Comparison of ENCODE assay signal across 9 mouse cellular contexts in genomic region chr14:48358487-48359159, GRCm38 (mm10).
A peak's percentile ranks its signal among the peaks of the same experiment; 100 is the strongest.
DNase-seq lines count a peak whose midpoint lies in the region; ATAC-seq and TF ChIP-seq lines count a peak whose summit lies in the region.
"Had no signal": no experiment of that assay in that cellular context is flagged by ENCODE, and none has a peak within 500 bp of the region (broad histone marks: within the 10 kb centered on the region; RNA-seq: fewer than 3 reads in every experiment).

No protein-coding gene starts in this region.

- H3K27me3 ChIP-seq in forebrain, embryonic 12.5 days, result peaks cover 4% of the 10 kb centered on the region; the same call in 1 of the 2 replicates
- no peaks in the 10 kb centered on the region for H3K27me3 ChIP-seq in forebrain, embryonic 11.5 days (ENCODE audit: control insufficient read depth, insufficient read depth, low read length)
- H3K27me3 ChIP-seq in forebrain, postnatal 0 days (ENCODE audit: insufficient read depth, low read length), result no peaks in the 10 kb centered on the region; the same call in 1 of the 2 replicates
- peaks cover 5% of the 10 kb centered on the region; the same call in 1 of the 2 replicates for H3K27me3 ChIP-seq in neural tube, embryonic 13.5 days
- H3K27me3 ChIP-seq: liver, embryonic 13.5 days had no signal

- H3K36me3 ChIP-seq in forebrain, embryonic 12.5 days (replicated peaks), result no peaks in the 10 kb centered on the region
- no peaks in the 10 kb centered on the region for H3K36me3 ChIP-seq in forebrain, embryonic 11.5 days (ENCODE audit: control insufficient read depth, insufficient read depth, low read length)
- no peaks in the 10 kb centered on the region for H3K36me3 ChIP-seq in forebrain, postnatal 0 days (ENCODE audit: insufficient read depth)
- no peaks in the 10 kb centered on the region for H3K36me3 ChIP-seq in neural tube, embryonic 13.5 days
- H3K36me3 ChIP-seq: liver, embryonic 13.5 days had no signal

- H3K4me2 ChIP-seq in forebrain, embryonic 12.5 days, result no peak overlapping the region
- H3K4me2 ChIP-seq in forebrain, embryonic 11.5 days (ENCODE audit: low read depth, low read length, severe bottlenecking), result no peak overlapping the region
- no peak overlapping the region for H3K4me2 ChIP-seq in forebrain, postnatal 0 days (ENCODE audit: low read depth)
- H3K4me2 ChIP-seq in neural tube, embryonic 13.5 days, result no peak overlapping the region
- H3K4me2 ChIP-seq: liver, embryonic 13.5 days had no signal

- no peak for DNase-seq in forebrain, embryonic 11.5 days (ENCODE audit: low spot score)
- peak; percentile 21 for DNase-seq in thymus, postnatal 4 days
- no peak for DNase-seq in thymus, postnatal 36 days
- DNase-seq in forebrain, postnatal 0 days, result peak; percentile 74
- peak; percentile 42 to 59 for DNase-seq in left cerebral cortex, adult 18-20 months (ENCODE audit: low spot score in 2 of 2)
- DNase-seq in urinary bladder, adult 18-20 months (ENCODE audit: low spot score in 2 of 2), result no peak
- DNase-seq: liver, embryonic 13.5 days had no signal

- peak; percentile 90 for TF ChIP-seq CTCF in forebrain, postnatal 0 days (IDR thresholded peaks at IDR 0.05; ENCODE audit: low read depth)

- no peak overlapping the region for H3K9ac ChIP-seq in forebrain, embryonic 12.5 days
- no peak overlapping the region for H3K9ac ChIP-seq in forebrain, embryonic 11.5 days (ENCODE audit: low read length)
- H3K9ac ChIP-seq in forebrain, postnatal 0 days, result no peak overlapping the region
- H3K9ac ChIP-seq in neural tube, embryonic 13.5 days, result no peak overlapping the region
- H3K9ac ChIP-seq: liver, embryonic 13.5 days had no signal

- 50% methylated on average over 12 of the region's 12 CpGs for WGBS in forebrain, embryonic 12.5 days
- 44% methylated on average over 12 of the region's 12 CpGs for WGBS in forebrain, embryonic 11.5 days
- 45% methylated on average over 12 of the region's 12 CpGs for WGBS in forebrain, postnatal 0 days
- WGBS in neural tube, embryonic 13.5 days, result 52% methylated on average over 12 of the region's 12 CpGs

- 0 out of 2 replicates have a peak, but pooled peaks have one; percentile 53 for ATAC-seq in forebrain, embryonic 12.5 days (ENCODE audit: low FRiP score)
- ATAC-seq in forebrain, embryonic 11.5 days (replicated peaks; ENCODE audit: low FRiP score), result no peak
- peak; percentile 74 for ATAC-seq in forebrain, postnatal 0 days
- ATAC-seq in neural tube, embryonic 13.5 days (ENCODE audit: low read depth), result peak; percentile 81

- no peak overlapping the region for H3K27ac ChIP-seq in forebrain, embryonic 12.5 days
- no peak overlapping the region for H3K27ac ChIP-seq in forebrain, embryonic 11.5 days (ENCODE audit: low read depth, low read length)
- no peak overlapping the region for H3K27ac ChIP-seq in forebrain, postnatal 0 days (ENCODE audit: low read depth, low read length)
- no peak overlapping the region for H3K27ac ChIP-seq in neural tube, embryonic 13.5 days (replicated peaks)
- H3K27ac ChIP-seq: liver, embryonic 13.5 days had no signal

- no peaks in the 10 kb centered on the region for H3K9me3 ChIP-seq in forebrain, embryonic 12.5 days
- H3K9me3 ChIP-seq in forebrain, embryonic 11.5 days (ENCODE audit: control insufficient read depth, low read length), result no peaks in the 10 kb centered on the region
- H3K9me3 ChIP-seq in forebrain, postnatal 0 days (ENCODE audit: low read length), result no peaks in the 10 kb centered on the region
- no peaks in the 10 kb centered on the region for H3K9me3 ChIP-seq in neural tube, embryonic 13.5 days
- H3K9me3 ChIP-seq: liver, embryonic 13.5 days had no signal

- H3K4me3 ChIP-seq in forebrain, embryonic 12.5 days (replicated peaks), result no peak overlapping the region
- no peak overlapping the region for H3K4me3 ChIP-seq in forebrain, embryonic 11.5 days (ENCODE audit: low read depth, low read length)
- H3K4me3 ChIP-seq in forebrain, postnatal 0 days (ENCODE audit: low read depth, low read length), result no peak overlapping the region
- H3K4me3 ChIP-seq in neural tube, embryonic 13.5 days, result no peak overlapping the region
- H3K4me3 ChIP-seq: liver, embryonic 13.5 days had no signal

- no peaks in the 10 kb centered on the region for H3K4me1 ChIP-seq in forebrain, embryonic 12.5 days
- no peaks in the 10 kb centered on the region for H3K4me1 ChIP-seq in forebrain, embryonic 11.5 days (replicated peaks; ENCODE audit: control insufficient read depth, insufficient read depth, low read length)
- H3K4me1 ChIP-seq in forebrain, postnatal 0 days (ENCODE audit: insufficient read depth), result no peaks in the 10 kb centered on the region
- H3K4me1 ChIP-seq in neural tube, embryonic 13.5 days (replicated peaks), result 0 out of 2 replicates have a peak, but pooled peaks cover 3% of the 10 kb centered on the region
- H3K4me1 ChIP-seq: liver, embryonic 13.5 days had no signal

Comparison
In these comparisons a context has a peak if more than half of its experiments do, and no peak if none do; other contexts are left out.
1. DNase-seq: peak in thymus, postnatal 4 days (single experiment), forebrain, postnatal 0 days (single experiment) and left cerebral cortex, adult 18-20 months (2 of 2); none in forebrain, embryonic 11.5 days (single experiment), thymus, postnatal 36 days (0 of 2) and urinary bladder, adult 18-20 months (0 of 2).